In genomic region chr7:29000651-29001605, GRCm38 (mm10) we compare ENCODE assay signal across 8 mouse cellular contexts. TPM values are rescaled to one million over a fixed set of nuclear protein-coding genes. Genes with fewer than 3 reads are reported as not detected.
DNase-seq lines count a peak whose midpoint lies in the region; ATAC-seq lines count a peak whose summit lies in the region.

No protein-coding gene starts in this region.

- no peaks in the 10 kb centered on the region for H3K36me3 ChIP-seq in forebrain, embryonic 11.5 days (ENCODE audit: control insufficient read depth, insufficient read depth, low read length)
- peaks cover 80% of the 10 kb centered on the region for H3K36me3 ChIP-seq in megakaryocyte, embryonic 14.5 days (replicated peaks; ENCODE audit: low read length)

- no peaks in the 10 kb centered on the region; the same call in 1 of the 2 replicates for H3K4me1 ChIP-seq in forebrain, embryonic 11.5 days (replicated peaks; ENCODE audit: control insufficient read depth, insufficient read depth, low read length)
- H3K4me1 ChIP-seq in megakaryocyte, embryonic 14.5 days: peaks cover 30% of the 10 kb centered on the region

- no peaks in the 10 kb centered on the region for H3K27me3 ChIP-seq in forebrain, embryonic 11.5 days (ENCODE audit: control insufficient read depth, insufficient read depth, low read length)
- no peaks in the 10 kb centered on the region for H3K27me3 ChIP-seq in megakaryocyte, embryonic 14.5 days (replicated peaks)

- DNase-seq in CD4-positive helper T cell, adult 2 months (ENCODE audit: low read depth, low spot score): peak; percentile 77
- DNase-seq in adrenal gland, postnatal 10 days: peak; percentile 73
- peak; percentile 92 for DNase-seq in forebrain, embryonic 11.5 days (ENCODE audit: low spot score)
- DNase-seq in heart, postnatal 4 days: peak; percentile 75
- peak; percentile 28 to 37 for DNase-seq in left cerebral cortex, postnatal 14 days (ENCODE audit: low spot score in 2 of 2)
- DNase-seq in right cerebral cortex, postnatal 14 days: peak; percentile 40
- peak; percentile 77 for DNase-seq in yolk sac, embryonic 10.5 days (ENCODE audit: low spot score)

- no peaks in the 10 kb centered on the region for H3K9me3 ChIP-seq in forebrain, embryonic 11.5 days (ENCODE audit: control insufficient read depth, low read length)
- no peaks in the 10 kb centered on the region for H3K9me3 ChIP-seq in megakaryocyte, embryonic 14.5 days

- H3K9ac ChIP-seq in forebrain, embryonic 11.5 days (ENCODE audit: low read length): peak overlapping the region; percentile 75

- 5% methylated on average over 43 of the region's 43 CpGs for WGBS in forebrain, embryonic 11.5 days

- ATAC-seq in forebrain, embryonic 11.5 days (replicated peaks; ENCODE audit: low FRiP score): peak; percentile 81

- H3K4me2 ChIP-seq in forebrain, embryonic 11.5 days (ENCODE audit: low read depth, low read length, severe bottlenecking): peak overlapping the region; percentile 83

- no peak overlapping the region for H3K27ac ChIP-seq in forebrain, embryonic 11.5 days (ENCODE audit: low read depth, low read length)

- peak overlapping the region; percentile 48 for H3K4me3 ChIP-seq in forebrain, embryonic 11.5 days (ENCODE audit: low read depth, low read length)
- H3K4me3 ChIP-seq in megakaryocyte, embryonic 14.5 days (replicated peaks): peak overlapping the region; percentile 91

- intact Hi-C loops in left cerebral cortex, postnatal 14 days (cut with DNase I): no loop called here

RNA-seq across cellular contexts. Expression of gene Map4k1, which starts 19.1 kb away (rescaled TPM):
- 1 to 10 TPM; 3.3 to 4.9 TPM for total RNA-seq in adrenal gland, postnatal 10 days (2021)
- 5.9 and 6.4 TPM in 2 replicates for polyA plus RNA-seq in forebrain, embryonic 11.5 days (2014; fragmentation: Nextera tagmentation; extraction: Ambion mirVana)
- total RNA-seq in heart, postnatal 4 days (2021): 1 to 10 TPM; 1.6 to 2.0 TPM
- 1 to 10 TPM; 2.0 to 3.7 TPM for total RNA-seq in left cerebral cortex, postnatal 14 days (2021)
- polyA plus RNA-seq in megakaryocyte, embryonic 14.5 days (2012; ENCODE audit: insufficient read depth, low replicate concordance): 270 and 353 TPM in 2 replicates

RNA-seq across cellular contexts. Expression of gene Eif3k, which starts 19.3 kb away (rescaled TPM):
- total RNA-seq in adrenal gland, postnatal 10 days (2021): 100 to 1,000 TPM; 240 to 250 TPM
- 341 and 343 TPM in 2 replicates for polyA plus RNA-seq in forebrain, embryonic 11.5 days (2014; fragmentation: Nextera tagmentation; extraction: Ambion mirVana)
- total RNA-seq in heart, postnatal 4 days (2021): 100 to 1,000 TPM; 205 to 208 TPM
- 100 to 1,000 TPM; 163 to 174 TPM for total RNA-seq in left cerebral cortex, postnatal 14 days (2021)
- polyA plus RNA-seq in megakaryocyte, embryonic 14.5 days (2012; ENCODE audit: insufficient read depth, low replicate concordance): 143 and 185 TPM in 2 replicates

RNA-seq across cellular contexts. Expression of gene Actn4, which starts 38.8 kb away (rescaled TPM):
- 100 to 1,000 TPM; 236 to 261 TPM for total RNA-seq in adrenal gland, postnatal 10 days (2021)
- polyA plus RNA-seq in forebrain, embryonic 11.5 days (2014; fragmentation: Nextera tagmentation; extraction: Ambion mirVana): 182 and 199 TPM in 2 replicates
- total RNA-seq in heart, postnatal 4 days (2021): 100 to 1,000 TPM; 224 to 231 TPM
- total RNA-seq in left cerebral cortex, postnatal 14 days (2021): 100 to 1,000 TPM; 177 to 205 TPM
- 517 and 590 TPM in 2 replicates for polyA plus RNA-seq in megakaryocyte, embryonic 14.5 days (2012; ENCODE audit: insufficient read depth, low replicate concordance)

Comparison
In these comparisons a context has a peak if more than half of its experiments do, and no peak if none do; other contexts are left out.
1. DNase-seq: peak in every context shown above with its lines; median percentile 92 in forebrain, embryonic 11.5 days; 77 in CD4-positive helper T cell, adult 2 months; 77 in yolk sac, embryonic 10.5 days; 75 in heart, postnatal 4 days; 73 in adrenal gland, postnatal 10 days; 40 in right cerebral cortex, postnatal 14 days; 32 in left cerebral cortex, postnatal 14 days.